Mouse (Mus musculus) macrophage (primary cell): ENCODE results near the gene Nle1. TPM values are rescaled to one million over a fixed set of nuclear protein-coding genes. Genes with fewer than 3 reads are reported as not detected.
A peak's percentile ranks its signal among the peaks of the same experiment; 100 is the strongest.

ENCODE experiments used
- H3K27ac ChIP-seq: fragments of 350-480 bp; formaldehyde crosslinking; 2 replicates; pipeline ENCODE4 v1.9.0; 2021
- H3K36me3 ChIP-seq: fragments of 350-480 bp; formaldehyde crosslinking; 2 replicates; pipeline ENCODE4 v1.9.0; 2021; ENCODE audit errors: inconsistent target
- H3K4me3 ChIP-seq: fragments of 350-480 bp; formaldehyde crosslinking; 2 replicates; pipeline ENCODE4 v1.9.0; 2021; ENCODE audit errors: inconsistent target
- H3K79me2 ChIP-seq: fragments of 350-480 bp; formaldehyde crosslinking; 2 replicates; pipeline ENCODE4 v1.9.0; 2021; ENCODE audit errors: inconsistent target
- WGBS: methylation state at CpG from one replicate; pipeline ENCODE4 v1.1.7; 2026; ENCODE audit warnings: inconsistent platforms; ENCODE audit not compliant: missing documents; 5-methylcytosine and 5-hydroxymethylcytosine counted together
- polyA plus RNA-seq: library from polyadenylated mRNA; stranded (reverse); fragments of 250-400 nt; gene quantifications from 3 replicates; pipeline ENCODE4 v1.2.4, GENCODE M21; 2018; ENCODE audit warnings: inconsistent platforms

Gene Nle1
- polyA plus RNA-seq, 1 experiment from 2014 or later: 3.7 TPM

DNA sequence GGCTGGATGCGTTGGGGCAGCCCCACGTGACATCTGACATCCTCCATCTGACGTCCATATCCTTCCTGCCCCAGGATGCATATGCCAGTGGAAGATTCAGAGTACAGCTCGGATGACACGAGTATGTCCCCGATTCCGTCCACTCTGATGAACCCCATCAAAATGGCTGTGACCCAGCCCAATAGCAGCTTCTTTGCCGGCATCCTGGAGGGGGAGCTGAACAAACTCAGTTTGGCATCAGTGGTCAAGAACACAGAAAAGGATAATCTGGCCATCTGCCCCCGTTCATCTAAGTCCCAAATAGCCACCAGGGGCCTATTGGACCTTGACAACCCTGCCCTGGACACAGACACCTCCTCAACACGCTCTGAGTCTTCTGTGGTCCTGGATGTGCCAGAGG lies 10.7 kb downstream of the Nle1 start:
- H3K36me3 ChIP-seq: peaks cover 13% of the 10 kb centered on the region; the same call in 1 of the 2 replicates
- 97% methylated on average over 10 of the region's 10 CpGs for WGBS
- no peaks in the 10 kb centered on the region for H3K79me2 ChIP-seq
- H3K4me3 ChIP-seq: no peak overlapping the region
- no peak overlapping the region for H3K27ac ChIP-seq

DNA sequence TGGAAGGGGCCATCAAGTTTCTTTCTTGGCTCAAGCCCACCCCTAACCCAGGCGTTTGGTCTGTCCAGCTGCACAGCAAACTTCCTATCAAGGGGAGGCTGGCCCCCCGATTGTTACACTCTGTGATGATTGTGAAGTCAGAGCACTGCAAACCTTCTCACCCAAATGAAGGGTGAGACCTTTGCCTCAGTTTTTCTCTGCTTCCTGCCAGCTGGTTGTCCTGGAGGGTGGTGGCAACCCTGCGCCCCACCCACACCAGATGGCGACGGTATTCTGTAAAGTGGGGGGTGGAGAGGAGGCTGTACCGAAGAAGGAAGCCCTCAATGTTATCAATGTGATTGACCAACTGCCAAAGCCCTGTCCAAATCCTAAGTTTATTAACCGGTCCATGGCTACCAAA lies 16.3 kb downstream of the Nle1 start, which contains the start of gene Fndc8:
Gene Fndc8, plus strand, starts transcription at position 189 of the 400 bp plus-strand sequence.
- H3K4me3 ChIP-seq: no peak within 1 kb of the TSS
- no peaks in the 10 kb centered on the region for H3K36me3 ChIP-seq
- H3K27ac ChIP-seq: no peak within 1 kb of the TSS
- 60% methylated on average over 7 of the region's 7 CpGs for WGBS
- H3K79me2 ChIP-seq: no peaks in the 10 kb centered on the region

DNA sequence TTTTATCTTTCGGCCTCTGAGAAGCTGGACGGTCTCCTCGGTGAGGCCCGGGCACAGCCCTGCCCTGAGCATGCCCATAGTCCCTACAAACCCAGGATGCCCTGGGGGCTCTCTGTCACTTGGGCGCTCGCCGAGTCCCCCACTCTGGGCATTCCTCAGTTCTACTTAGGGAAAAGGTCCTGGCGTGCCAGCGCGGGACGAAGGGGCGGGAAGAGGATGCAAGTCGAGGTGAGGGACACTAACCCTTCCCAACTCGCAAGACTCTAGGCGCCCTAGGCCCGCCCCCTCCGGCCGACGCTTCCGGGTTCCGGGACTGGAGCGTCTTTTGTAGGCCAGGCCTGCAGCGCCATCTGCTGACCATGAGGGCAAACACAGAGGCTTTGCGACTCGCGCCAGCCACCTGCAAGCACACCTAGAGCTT lies 17.9 kb downstream of the Nle1 start, which contains the start of gene Rad51d:
Gene Rad51d, minus strand, starts transcription at position 273 of the 421 bp plus-strand sequence.
- H3K4me3 ChIP-seq: peak within 1 kb of the TSS; percentile 88
- no peaks in the 10 kb centered on the region; the same call in 1 of the 2 replicates for H3K79me2 ChIP-seq
- WGBS: under 1% methylated on average over 26 of the region's 26 CpGs
- H3K36me3 ChIP-seq: no peaks in the 10 kb centered on the region
- H3K27ac ChIP-seq: peak within 1 kb of the TSS; percentile 59

DNA sequence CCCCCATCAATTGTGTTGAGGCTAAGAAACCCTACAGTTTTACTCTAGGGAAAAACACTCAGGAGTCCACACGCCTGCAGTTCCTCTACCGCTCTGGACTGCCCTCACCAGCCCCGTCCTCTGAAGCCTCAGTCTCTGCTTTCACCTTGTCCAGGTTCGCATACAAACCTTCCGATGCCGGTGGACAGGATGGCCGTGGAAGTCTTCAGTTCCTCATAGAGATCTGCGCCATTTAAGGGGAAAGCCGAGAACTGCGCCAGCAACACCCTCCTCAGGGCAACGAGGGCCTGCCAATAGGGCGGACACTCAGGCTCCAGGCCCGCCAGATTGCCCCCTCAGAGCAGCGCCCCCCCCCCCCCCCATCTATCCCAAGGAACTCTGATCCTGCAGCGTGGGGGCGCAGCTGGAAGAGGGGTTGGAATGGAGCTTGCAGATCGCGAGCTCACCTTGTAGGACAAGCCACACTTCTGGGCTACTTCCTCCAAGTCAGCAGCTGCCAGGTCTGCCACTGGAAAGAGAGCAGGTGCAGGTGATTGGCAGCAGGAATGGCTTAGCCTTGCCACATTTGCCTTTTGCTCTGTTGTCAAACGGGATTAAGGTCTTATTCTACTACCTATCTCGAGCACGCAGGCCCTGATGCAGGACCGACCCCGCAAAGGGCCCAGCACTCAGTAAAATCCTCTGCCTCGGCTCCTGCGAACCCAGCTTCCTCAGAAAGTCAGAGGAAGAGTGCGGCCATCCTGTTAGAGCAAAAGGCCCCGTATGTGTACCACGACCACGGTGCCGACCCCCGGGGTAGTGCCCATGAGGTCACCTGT lies 18.5 kb downstream of the Nle1 start:
- peak overlapping the region; percentile 88 for H3K4me3 ChIP-seq
- WGBS: 2% methylated on average over 30 of the region's 31 CpGs
- H3K36me3 ChIP-seq: no peaks in the 10 kb centered on the region
- no peaks in the 10 kb centered on the region; the same call in 1 of the 2 replicates for H3K79me2 ChIP-seq
- peak overlapping the region; percentile 59 for H3K27ac ChIP-seq

DNA sequence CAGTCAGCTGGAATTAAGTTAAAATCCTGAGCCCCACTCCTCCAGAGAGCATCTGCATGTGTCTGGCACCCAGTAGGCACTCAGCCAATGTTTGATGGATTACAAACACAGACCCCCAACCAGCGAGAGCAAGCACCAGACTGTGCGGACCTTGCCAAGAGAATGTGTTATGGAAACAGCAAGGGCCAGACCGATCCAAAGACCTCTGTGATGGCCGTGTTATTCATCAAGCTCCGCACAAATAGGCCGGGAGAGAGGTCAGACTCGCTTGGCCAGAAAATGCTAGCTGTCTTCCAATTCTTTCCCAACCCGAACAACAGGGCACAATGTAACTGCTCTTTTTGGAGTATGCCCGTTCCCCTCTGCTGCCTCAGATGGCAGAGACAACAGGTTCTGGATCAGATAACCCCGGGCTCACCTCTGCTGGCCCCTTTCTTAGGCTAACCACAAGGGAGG lies 19.7 kb downstream of the Nle1 start:
- 88% methylated on average over 10 of the region's 10 CpGs for WGBS
- no peaks in the 10 kb centered on the region; the same call in 1 of the 2 replicates for H3K79me2 ChIP-seq
- H3K4me3 ChIP-seq: no peak overlapping the region
- H3K36me3 ChIP-seq: no peaks in the 10 kb centered on the region
- H3K27ac ChIP-seq: no peak overlapping the region

DNA sequence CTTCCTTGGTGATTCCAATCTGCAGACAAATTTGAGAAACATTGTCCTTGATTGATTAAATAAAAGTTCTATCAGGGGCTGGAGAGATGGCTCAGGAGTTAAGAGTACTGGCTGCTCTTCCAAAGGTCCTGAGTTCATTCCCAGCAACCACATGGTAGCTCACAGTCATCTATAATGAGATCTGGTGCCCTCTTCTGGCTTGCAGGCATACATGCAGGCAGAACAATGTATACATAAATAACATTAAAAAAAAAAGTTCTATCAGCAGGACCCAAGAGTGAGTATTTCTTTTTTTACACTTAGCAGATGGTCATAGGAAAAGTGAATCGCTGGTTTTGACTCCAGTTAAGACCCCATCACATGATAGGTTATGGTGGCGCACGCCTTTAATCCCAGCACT lies 21.7 kb downstream of the Nle1 start:
- peaks cover 6% of the 10 kb centered on the region; the same call in 1 of the 2 replicates for H3K36me3 ChIP-seq
- 79% methylated on average over 2 of the region's 3 CpGs for WGBS
- H3K4me3 ChIP-seq: no peak overlapping the region

DNA sequence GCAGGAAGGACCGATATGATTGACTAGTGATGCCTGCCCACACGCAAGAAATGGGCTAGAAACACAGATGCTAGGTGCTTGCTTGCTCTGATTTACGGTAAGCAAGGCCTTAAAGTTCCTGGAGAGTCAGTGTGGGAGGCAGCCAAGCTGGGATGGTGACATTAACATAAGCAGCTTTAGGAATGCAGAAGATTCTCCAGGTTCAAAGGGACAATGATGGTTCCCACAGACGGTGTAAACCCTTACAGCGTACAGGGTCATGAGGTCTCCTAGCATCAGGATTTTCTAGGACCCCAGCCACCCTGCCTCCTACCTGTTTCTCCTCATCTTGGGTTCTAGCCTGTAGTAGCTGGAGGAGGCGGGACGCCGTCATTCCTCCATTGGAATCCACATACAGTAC lies 25.0 kb downstream of the Nle1 start:
- Histone ChIP-seq H3K4me3 (no peak overlapping the region), H3K79me2 (no peaks in the 10 kb centered on the region; the same call in 1 of the 2 replicates), H3K36me3 (peaks cover 12% of the 10 kb centered on the region; the same call in 1 of the 2 replicates), H3K27ac (no peak overlapping the region)
- 92% methylated on average over 8 of the region's 8 CpGs for WGBS

More for the DNA sequence above, 21.7 kb downstream of the Nle1 start:
- Histone ChIP-seq H3K27ac (no peak overlapping the region), H3K79me2 (no peaks in the 10 kb centered on the region; the same call in 1 of the 2 replicates)

DNA sequence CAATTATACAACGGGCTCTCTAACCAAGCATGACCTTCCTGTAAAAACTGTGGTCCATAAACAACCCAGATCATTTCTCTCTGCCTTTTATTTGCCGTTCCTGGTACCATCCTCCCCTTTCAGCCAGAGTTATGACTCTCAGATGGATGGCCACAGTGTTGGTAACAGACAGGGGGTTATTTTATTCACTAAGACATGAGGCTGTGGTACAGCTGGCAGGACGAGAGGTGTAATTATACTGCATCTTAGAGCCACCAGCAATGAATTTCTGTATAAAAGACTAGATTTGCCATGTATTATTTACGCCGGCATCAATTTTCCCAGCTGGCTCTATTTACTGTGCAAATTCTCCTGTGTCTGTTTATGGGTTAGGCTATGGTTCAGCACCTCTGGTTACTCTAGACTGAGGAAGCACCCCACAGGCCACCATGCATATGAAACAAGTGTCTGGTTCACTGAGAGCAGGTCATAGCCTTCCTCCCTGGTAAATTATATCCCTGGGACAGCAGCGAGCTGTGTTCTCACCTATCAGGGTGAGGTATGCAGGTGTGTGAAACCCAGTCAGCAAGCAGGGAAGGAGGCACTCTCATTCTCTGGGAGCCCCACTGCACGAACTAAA lies 30.4 kb downstream of the Nle1 start:
- H3K27ac ChIP-seq: no peak overlapping the region
- no peak overlapping the region for H3K4me3 ChIP-seq
- no peaks in the 10 kb centered on the region for H3K79me2 ChIP-seq
- 90% methylated on average over 7 of the region's 7 CpGs for WGBS
- H3K36me3 ChIP-seq: peaks cover 9% of the 10 kb centered on the region; the same call in 1 of the 2 replicates

DNA sequence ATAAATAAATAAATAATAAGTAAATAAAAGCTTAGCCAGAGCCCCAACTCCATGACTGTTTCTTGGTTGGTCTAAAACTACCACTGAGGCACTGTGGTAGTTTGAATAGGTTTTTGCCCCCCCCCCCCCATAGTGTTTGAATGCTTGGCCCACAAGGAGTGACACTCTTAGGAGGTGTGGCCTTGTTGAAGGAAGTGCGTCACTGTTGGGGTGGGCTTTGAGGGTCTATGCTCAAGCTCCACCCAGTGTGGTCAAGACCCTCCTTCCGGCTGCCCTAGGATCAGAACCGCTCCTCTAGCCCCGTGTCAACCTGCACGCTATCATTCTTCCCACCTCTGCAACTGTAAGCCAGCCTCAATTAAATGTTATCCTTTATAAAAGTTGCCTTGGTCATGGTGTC lies 32.6 kb downstream of the Nle1 start:
- H3K36me3 ChIP-seq: peaks cover 5% of the 10 kb centered on the region; the same call in 1 of the 2 replicates
- no peak overlapping the region for H3K27ac ChIP-seq
- whole genome bisulfite sequencing: 100% methylated on average over 5 of the region's 5 CpGs
- no peaks in the 10 kb centered on the region for H3K79me2 ChIP-seq
- no peak overlapping the region for H3K4me3 ChIP-seq

DNA sequence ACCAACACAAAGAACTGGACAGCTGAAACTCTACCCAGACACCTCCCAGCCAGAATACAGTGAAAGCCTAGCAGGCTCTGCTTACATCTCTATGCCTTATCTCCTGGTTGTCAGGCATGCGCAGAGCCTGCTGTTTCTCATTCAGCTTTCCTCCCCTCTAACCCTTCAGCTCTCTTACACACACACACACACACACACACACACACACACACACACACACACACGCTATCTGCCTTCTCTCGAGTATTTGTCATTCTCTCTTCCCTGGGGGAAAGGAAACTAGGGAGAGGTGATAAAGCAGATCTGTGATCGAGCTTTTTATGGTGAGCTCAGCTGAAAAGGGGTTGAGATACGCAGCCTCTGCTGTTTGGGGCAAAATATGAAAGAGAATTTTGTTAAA lies 33.3 kb downstream of the Nle1 start:
- Histone ChIP-seq H3K36me3 (peaks cover 5% of the 10 kb centered on the region; the same call in 1 of the 2 replicates), H3K27ac (no peak overlapping the region), H3K79me2 (no peaks in the 10 kb centered on the region), H3K4me3 (no peak overlapping the region)
- WGBS: 100% methylated on average over 3 of the region's 5 CpGs

DNA sequence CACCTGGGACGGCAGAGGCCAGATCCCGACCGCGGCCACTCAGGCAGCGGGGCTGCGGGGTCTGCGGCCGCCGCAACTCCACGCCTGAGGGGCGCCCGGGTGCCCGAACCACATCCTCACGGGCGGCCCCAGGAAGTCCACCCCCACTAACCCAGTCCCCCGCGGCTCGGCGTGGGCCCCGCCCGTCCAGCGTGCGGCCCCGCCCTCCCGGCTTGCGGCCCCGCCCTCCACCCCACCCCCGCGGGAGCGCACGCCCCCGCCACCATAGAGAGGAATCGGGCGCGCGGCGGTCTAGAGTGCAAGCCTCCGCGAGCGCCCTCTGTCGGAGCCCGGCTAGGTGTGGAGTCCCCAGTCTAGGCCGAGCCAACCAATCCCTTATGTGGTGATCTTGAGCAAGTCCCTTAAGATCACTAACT lies 37.2 kb downstream of the Nle1 start, which contains the start of gene Rffl:
Gene Rffl, minus strand, starts transcription at position 180 of the 416 bp plus-strand sequence.
- H3K4me3 ChIP-seq: peak within 1 kb of the TSS; percentile 59
- H3K36me3 ChIP-seq: no peaks in the 10 kb centered on the region
- WGBS: 0% methylated on average over 35 of the region's 43 CpGs
- peak within 1 kb of the TSS; percentile 77 for H3K27ac ChIP-seq
- peaks cover 29% of the 10 kb centered on the region; the same call in 1 of the 2 replicates for H3K79me2 ChIP-seq

DNA sequence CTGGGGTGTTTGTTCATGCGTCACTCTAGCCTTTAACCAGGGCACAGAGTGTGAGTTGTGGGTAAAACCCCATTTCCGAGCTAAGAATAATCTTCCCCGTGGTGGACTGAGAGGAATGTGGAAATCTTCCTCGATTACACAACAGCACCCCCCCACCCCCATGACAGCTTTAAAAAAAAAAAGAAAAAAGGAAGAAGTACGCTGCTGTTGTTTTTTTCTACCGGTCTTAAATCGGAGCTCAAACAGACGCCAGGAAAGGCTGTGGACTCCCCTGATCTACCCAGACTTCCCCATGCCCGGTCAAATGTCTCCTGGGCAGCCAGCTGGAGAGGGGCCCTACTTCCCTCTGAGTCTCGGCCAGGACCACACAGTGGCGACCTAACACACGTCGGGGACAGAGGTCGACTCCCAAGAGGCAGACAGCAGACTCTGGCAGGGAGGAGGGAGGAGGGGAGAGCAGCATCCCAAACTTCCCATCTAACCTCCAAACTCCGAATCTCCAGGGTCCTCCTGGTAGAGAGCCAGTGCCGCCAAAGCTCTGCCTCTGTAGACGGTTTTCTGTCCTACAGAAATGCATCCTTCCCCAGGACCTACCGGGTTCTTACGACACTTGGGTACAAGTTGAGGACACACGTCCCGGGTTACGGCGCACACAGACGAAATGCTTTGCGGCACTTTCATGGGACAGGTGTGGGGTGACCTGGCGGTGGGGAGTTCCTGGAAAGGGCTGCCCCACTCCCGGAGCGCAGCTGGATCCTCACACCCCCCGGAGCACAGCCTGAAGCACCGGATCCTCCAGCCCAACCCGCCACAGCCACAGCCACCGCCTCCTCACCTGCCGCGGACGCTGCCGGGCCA lies 37.8 kb downstream of the Nle1 start:
- Histone ChIP-seq H3K27ac (peak overlapping the region; percentile 77), H3K36me3 (no peaks in the 10 kb centered on the region), H3K4me3 (peak overlapping the region; percentile 59), H3K79me2 (peaks cover 36% of the 10 kb centered on the region; the same call in 1 of the 2 replicates)
- WGBS: under 1% methylated on average over 32 of the region's 36 CpGs

DNA sequence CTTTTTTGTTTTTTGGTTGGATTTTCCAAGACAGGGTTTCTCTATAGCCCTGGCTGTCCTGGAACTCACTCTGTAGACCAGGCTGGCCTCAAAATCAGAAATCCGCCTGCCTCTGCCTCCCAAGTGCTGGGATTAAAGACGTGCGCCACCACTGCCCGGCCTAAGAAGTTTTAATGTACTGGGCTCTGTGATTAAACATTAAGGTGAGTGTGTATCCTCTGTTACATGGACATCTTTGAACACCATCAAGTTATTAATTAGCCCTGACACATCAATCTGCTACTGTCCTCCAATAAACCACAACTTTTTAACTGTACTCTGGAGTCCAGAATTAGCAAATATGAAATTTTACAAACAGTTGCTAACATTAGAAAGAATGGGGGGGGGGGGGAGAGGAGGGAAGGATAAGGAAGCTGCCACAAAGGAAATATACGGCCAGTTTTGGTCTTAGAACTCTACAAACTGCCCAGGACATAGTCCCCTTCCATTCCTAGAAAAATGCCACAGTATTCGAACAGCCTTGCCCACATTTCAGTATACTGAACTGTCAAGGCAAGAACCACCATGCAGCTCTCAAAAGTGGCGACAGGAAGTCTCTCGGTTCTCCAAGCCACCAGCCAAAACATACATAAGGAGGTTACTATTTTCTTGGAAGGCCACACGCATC lies 38.6 kb downstream of the Nle1 start:
- H3K27ac ChIP-seq: peak overlapping the region; percentile 77; the same call in 1 of the 2 replicates
- 43% methylated on average over 9 of the region's 9 CpGs for WGBS
- H3K79me2 ChIP-seq: peaks cover 43% of the 10 kb centered on the region; the same call in 1 of the 2 replicates
- peak overlapping the region; percentile 59; the same call in 1 of the 2 replicates for H3K4me3 ChIP-seq
- H3K36me3 ChIP-seq: no peaks in the 10 kb centered on the region
